Mouse (Mus musculus) c-Kit-positive CD71-positive TER-119-negative erythroid progenitor cells, embryonic 14.5 days (primary cell): ENCODE results near the gene Mtch2.
"Not testable (repeated sequence)": the region's sequence is repeated elsewhere in the genome, so short reads cannot be mapped to it uniquely, and the experiment has no call there.

ENCODE experiments used
- DNase-seq: peaks from one replicate; pipeline ENCODE4 v3.0.0-alpha.2; 2013; ENCODE audit warnings: low read depth

Mtch2 gene

GRCm38 (mm10) chr2:90846955-90847680 lies at the start of gene Mtch2:
Mtch2 (plus strand) TSS chr2:90847155.
- peak; percentile 94 for DNase-seq

- no peak for DNase-seq
These were observed 38.5 kb upstream of the Mtch2 start for GRCm38 (mm10) chr2:90808241-90809126.

DNA sequence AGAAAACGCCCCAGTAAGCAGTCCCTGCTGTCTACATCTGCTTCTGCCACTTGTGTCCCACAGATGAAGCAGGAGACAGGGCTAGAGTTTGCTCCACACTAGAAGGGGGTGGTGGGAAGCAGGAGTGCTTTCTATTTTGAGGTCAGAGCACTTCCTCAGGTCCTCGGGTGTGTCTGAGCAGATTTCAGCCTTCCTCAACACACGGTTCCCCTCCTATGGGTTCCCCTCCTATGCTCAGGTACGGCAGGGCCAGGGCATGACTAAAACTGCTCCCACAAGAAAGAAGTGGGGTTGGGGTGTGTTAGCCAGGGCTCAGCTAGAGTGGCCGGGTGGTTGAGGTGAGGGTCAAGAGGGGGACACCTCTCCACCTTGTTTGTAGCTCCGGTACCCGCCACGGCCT lies 36.2 kb upstream of the Mtch2 start:
- no peak for DNase-seq

DNA sequence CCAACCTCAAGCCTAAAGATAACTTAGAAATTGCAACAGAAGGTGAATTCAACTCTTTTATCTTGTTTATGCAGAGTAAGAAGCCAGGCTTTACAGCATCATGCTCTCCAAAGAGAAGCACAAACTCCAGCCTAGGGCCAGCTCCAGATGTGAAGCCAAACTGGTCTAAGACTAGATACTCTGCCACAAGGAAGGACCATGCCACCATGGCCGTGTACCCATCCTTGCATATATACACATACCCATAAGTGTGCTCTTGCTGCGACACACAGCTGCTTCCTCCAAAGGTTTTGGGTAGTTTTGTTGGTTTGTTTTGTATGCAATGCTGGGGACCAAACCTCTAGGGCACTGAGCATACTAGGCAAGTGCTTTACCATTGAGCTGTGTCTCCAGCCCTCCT lies 31.7 kb upstream of the Mtch2 start:
- DNase-seq: no peak

DNA sequence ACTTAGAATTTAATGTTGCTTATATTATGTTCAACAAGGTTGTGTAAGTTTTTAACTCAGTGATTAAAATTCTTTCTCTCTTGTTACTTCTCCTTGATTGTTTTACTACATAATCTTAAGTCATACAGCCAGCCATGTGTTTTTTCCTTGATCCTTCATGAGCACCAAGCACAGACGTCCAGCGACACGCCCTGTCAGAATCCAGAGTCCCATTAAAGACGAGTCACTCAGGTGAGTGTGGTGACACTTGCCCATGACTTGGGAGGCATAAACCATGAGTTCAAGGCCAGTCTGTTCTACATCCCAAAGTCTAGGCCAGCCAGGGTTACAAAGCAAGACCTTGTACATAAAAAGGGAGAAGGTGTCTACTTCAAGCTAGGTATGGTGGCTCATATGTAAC lies 30.8 kb upstream of the Mtch2 start:
- no peak for DNase-seq

GRCm38 (mm10) chr2:90818710-90819109 lies 28.2 kb upstream of the Mtch2 start:
- no peak for DNase-seq

- no peak for DNase-seq
These were observed 26.1 kb upstream of the Mtch2 start for GRCm38 (mm10) chr2:90820894-90821293.

GRCm38 (mm10) chr2:90822978-90823377 lies 24.0 kb upstream of the Mtch2 start:
- no peak for DNase-seq

DNA sequence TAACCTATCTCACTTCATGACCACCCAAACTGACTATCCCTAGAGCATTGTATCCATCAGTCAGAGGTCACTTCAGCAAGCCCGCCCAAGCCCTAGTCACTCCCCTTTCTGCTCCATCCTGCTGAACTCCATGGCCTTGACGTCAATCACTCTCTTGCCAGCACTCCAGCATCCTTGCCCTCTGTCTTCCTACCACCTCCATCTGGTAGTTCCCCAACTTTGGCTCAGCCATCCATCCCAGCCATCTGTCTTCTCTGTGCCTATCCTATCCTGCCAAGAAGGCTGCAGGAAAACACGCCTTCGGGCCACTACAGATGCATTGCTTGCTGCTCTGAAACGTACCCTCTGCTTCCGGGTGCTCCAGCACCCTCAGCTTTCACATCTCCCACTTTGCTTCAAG lies 23.2 kb upstream of the Mtch2 start:
- no peak for DNase-seq

- not testable (repeated sequence) for DNase-seq
These were observed 22.4 kb upstream of the Mtch2 start for GRCm38 (mm10) chr2:90824528-90824927.

DNA sequence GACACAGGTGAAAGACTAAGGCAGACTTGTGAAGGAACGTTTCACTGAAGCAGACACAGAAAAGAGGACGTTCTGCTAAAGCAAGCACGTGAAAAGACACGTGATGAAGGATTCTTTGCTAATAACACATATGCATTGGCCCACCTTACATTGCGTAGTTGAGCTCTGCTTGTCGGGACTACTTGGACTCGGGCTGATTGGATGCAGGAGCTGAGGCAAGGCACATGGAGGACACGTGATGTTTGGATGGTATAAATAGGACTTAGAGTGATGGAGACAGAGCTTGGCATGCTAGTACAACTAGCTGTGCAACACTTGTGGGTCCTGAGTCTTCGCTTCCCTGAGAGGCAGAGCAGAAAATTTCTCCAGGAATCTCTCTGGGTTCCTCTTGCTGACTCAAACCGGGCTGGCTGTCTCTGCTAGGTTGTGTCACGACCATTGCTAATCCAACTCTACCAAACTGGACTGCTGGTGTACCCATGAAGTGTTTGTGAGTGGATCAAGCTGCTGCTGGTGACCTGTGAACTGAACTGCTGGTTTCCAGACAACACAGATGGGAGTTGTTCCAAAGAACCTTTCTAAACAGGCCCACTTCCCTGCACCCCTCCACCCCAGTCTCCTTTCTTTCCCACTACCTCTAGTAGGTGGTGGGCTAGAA lies 21.3 kb upstream of the Mtch2 start:
- DNase-seq: no peak

- DNase-seq: no peak
These were observed 18.2 kb upstream of the Mtch2 start for GRCm38 (mm10) chr2:90828739-90829138.

- no peak for DNase-seq
These were observed 13.5 kb upstream of the Mtch2 start for GRCm38 (mm10) chr2:90833502-90833901.

- DNase-seq: no peak
These were observed 8.3 kb upstream of the Mtch2 start for GRCm38 (mm10) chr2:90838621-90839020.

DNA sequence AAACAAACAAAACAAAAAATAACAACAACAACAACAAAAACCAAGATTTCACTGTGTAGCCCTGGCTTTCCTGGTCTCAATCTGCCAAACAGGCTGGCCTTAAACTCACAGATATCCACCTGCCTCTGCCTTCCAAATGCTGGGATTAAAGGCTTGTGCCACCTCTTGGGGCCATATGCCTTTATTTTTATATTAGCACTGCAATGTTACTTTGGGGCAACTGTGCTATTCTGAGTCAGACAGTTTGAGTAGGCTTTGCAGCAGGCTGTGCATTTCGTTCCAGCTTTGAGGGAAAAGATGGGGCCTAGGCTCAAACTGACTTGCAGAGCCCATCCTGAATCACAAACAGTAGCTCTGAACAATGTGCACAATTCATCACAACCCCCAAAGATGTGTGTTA lies 3.3 kb upstream of the Mtch2 start:
- DNase-seq: no peak

DNA sequence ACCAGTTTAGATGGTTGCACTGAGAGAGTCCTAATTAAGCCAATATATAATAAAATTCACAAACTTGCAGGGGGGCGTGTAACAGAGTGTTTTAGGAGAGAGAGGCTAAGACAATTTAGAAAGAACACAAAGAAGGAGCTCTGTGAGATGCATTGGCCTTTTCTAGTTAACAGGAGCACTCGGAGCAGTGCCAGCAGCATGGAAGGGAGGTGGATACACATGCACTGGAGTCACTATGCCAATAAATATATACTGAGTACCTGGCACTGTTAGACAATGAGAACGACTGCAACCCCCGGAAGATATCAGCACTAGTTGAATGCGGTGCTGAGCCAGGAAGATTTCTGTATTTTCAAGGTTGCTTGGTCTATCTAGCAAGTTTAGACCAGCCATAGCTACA lies 2.7 kb upstream of the Mtch2 start:
- DNase-seq: no peak

DNA sequence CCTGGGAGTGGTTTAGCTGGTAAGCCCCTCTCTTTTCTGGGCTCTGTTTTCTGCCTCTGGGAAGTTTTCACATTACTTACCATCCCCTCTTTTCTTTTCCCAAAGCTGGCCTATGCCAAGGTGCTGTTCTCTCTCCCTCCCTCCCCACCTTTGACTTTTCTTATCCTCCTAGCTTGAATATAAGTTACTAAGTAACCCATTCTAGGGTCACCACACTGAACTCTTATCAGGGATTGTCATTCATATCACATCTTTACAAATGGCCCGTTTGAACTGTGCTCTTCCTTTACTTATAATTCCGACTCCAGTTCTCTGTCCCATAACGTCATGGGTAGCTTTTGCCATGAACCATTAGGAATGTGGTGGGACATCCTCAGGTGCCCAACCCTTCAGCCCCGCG lies 1.7 kb upstream of the Mtch2 start:
- no peak for DNase-seq

GRCm38 (mm10) chr2:90846171-90846570 lies 784 bp upstream of the Mtch2 start:
- no peak for DNase-seq

GRCm38 (mm10) chr2:90846597-90846954 lies 379 bp upstream of the Mtch2 start:
- no peak for DNase-seq

GRCm38 (mm10) chr2:90847681-90848050 lies 711 bp downstream of the Mtch2 start:
- no peak for DNase-seq

GRCm38 (mm10) chr2:90848331-90848730 lies 1.4 kb downstream of the Mtch2 start:
- DNase-seq: no peak

GRCm38 (mm10) chr2:90850401-90850800 lies 3.4 kb downstream of the Mtch2 start:
- DNase-seq: no peak

- DNase-seq: no peak
These were observed 14.5 kb downstream of the Mtch2 start for GRCm38 (mm10) chr2:90861486-90861885.
